Mouse (Mus musculus) hindbrain, embryonic 12.5 days (tissue): Measurements from ENCODE around the gene Olfr1279. TPM values are rescaled to one million over a fixed set of nuclear protein-coding genes. Genes with fewer than 3 reads are reported as not detected.
"Not testable (repeated sequence)": the region's sequence is repeated elsewhere in the genome, so short reads cannot be mapped to it uniquely, and the experiment has no call there.

ENCODE experiments used
- ATAC-seq: fragments of 200-750 bp; cut with Nextera tagmentation; 2 replicates; pipeline ENCODE4 v1.8.0; 2017; ENCODE audit warnings: moderate TSS enrichment; ENCODE audit not compliant: low FRiP score
- H3K27ac ChIP-seq: fragments of 300-500 bp; sonication (generic); 2 replicates; pipeline ENCODE4 v1.5.1; 2016; ENCODE audit warnings: mild to moderate bottlenecking
- H3K27me3 ChIP-seq: fragments of 300-500 bp; sonication (generic); 2 replicates; pipeline ENCODE4 v1.6.1; 2016; ENCODE audit warnings: mild to moderate bottlenecking
- H3K36me3 ChIP-seq: fragments of 300-500 bp; sonication (generic); 2 replicates; pipeline ENCODE4 v1.6.1; 2016; ENCODE audit warnings: mild to moderate bottlenecking
- H3K4me1 ChIP-seq: fragments of 300-500 bp; sonication (generic); 2 replicates; pipeline ENCODE4 v1.6.1; 2016
- H3K4me2 ChIP-seq: fragments of 300-500 bp; sonication (generic); replicated peaks from 2 replicates; pipeline ENCODE4 v1.6.1; 2016; ENCODE audit warnings: mild to moderate bottlenecking
- H3K4me3 ChIP-seq: fragments of 300-500 bp; sonication (generic); 2 replicates; pipeline ENCODE4 v1.5.1; 2016; ENCODE audit warnings: mild to moderate bottlenecking
- H3K9ac ChIP-seq: fragments of 300-500 bp; sonication (generic); 2 replicates; pipeline ENCODE4 v1.6.1; 2016; ENCODE audit warnings: mild to moderate bottlenecking, moderate library complexity
- H3K9me3 ChIP-seq: fragments of 300-500 bp; sonication (generic); replicated peaks from 2 replicates; pipeline ENCODE4 v1.6.1; 2016; ENCODE audit warnings: mild to moderate bottlenecking
- WGBS: fragments of 180-500 bp; shearing (Covaris S2); methylation state at CpG from one replicate; pipeline ENCODE4 v1.1.7; 2016; 5-methylcytosine and 5-hydroxymethylcytosine counted together
- polyA plus RNA-seq: library from polyadenylated mRNA; unstranded; fragments of >200 nt; fragmentation: Nextera tagmentation; extraction: Ambion mirVana; gene quantifications from 2 replicates; pipeline ENCODE4 v1.2.1, GENCODE M21; 2016

Olfr1279 gene
- polyA plus RNA-seq: not detected in 2 replicates

GRCm38 (mm10) chr2:111300374-111300773 is at the start of gene Olfr1279:
Gene Olfr1279 (plus strand): TSS chr2:111300635.
- no peak for ATAC-seq
- Histone ChIP-seq H3K9me3 (no peaks in the 10 kb centered on the region), H3K27ac (no peak within 1 kb of the TSS), H3K36me3 (no peaks in the 10 kb centered on the region), H3K4me1 (no peaks in the 10 kb centered on the region), H3K4me3 (no peak within 1 kb of the TSS), H3K27me3 (no peaks in the 10 kb centered on the region), H3K4me2 (no peak within 1 kb of the TSS), H3K9ac (no peak within 1 kb of the TSS)

DNA sequence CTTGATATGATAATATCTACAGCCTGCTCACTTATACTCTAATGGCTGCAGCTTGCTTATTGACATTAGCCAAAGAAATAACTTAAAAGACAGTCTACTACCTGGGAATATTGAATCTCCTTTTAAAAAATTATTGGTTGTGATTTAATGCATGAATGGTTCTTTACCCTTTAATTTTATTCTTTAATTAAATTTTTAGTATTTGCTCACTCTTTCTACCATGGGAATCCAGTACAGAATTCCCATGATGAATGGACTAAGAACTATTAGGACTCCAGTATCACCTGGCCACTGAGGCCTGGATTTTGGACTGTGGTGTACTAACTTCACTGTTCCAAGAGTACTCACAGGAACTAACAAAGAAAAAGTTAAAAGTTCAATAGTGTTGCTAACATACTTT is 46.2 kb upstream of the Olfr1279 start, which contains the start of gene Olfr1276:
Gene Olfr1276 (plus strand): TSS at position 301 of the 400 bp plus-strand sequence.
- no peaks in the 10 kb centered on the region for H3K9me3 ChIP-seq
- H3K9ac ChIP-seq: no peak within 1 kb of the TSS
- no peak within 1 kb of the TSS for H3K4me2 ChIP-seq
- H3K4me1 ChIP-seq: no peaks in the 10 kb centered on the region
- H3K27me3 ChIP-seq: no peaks in the 10 kb centered on the region
- H3K4me3 ChIP-seq: no peak within 1 kb of the TSS
- ATAC-seq: no peak
- no peaks in the 10 kb centered on the region for H3K36me3 ChIP-seq
- H3K27ac ChIP-seq: no peak within 1 kb of the TSS

DNA sequence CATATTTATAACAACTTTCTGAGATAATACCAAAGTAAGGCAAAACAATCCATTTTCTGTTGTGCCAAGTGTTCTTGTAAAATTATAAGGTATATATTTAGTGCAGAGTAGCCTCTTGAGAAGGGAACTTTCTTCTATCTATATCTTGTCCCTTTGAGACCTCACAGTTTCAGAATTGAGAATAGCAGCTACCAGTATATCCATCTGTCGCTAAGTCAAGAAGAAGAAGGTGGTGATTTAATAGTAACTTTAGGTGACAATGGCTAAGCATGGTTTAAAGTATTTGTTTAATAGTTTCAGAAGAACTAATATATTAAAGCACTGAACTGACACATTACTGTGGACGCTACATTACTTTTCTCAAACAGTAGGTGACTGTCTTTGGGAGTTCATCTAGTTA is 26.4 kb upstream of the Olfr1279 start, which contains the start of gene Olfr1277:
Gene Olfr1277 (minus strand): TSS at position 101 of the 400 bp plus-strand sequence.
- 89% methylated on average over 2 of the region's 2 CpGs for WGBS
- Histone ChIP-seq H3K4me2 (no peak within 1 kb of the TSS), H3K27me3 (no peaks in the 10 kb centered on the region), H3K36me3 (no peaks in the 10 kb centered on the region), H3K9me3 (no peaks in the 10 kb centered on the region), H3K4me1 (no peaks in the 10 kb centered on the region), H3K9ac (no peak within 1 kb of the TSS), H3K27ac (no peak within 1 kb of the TSS), H3K4me3 (no peak within 1 kb of the TSS)
- no peak for ATAC-seq

GRCm38 (mm10) chr2:111289836-111290235 is 10.6 kb upstream of the Olfr1279 start, which contains the start of gene Olfr1278:
Gene Olfr1278 (plus strand): TSS chr2:111290136.
- no peak for ATAC-seq
- Histone ChIP-seq H3K27ac (no peak within 1 kb of the TSS), H3K9ac (no peak within 1 kb of the TSS), H3K4me3 (no peak within 1 kb of the TSS), H3K27me3 (no peaks in the 10 kb centered on the region), H3K36me3 (no peaks in the 10 kb centered on the region), H3K9me3 (no peaks in the 10 kb centered on the region), H3K4me1 (no peaks in the 10 kb centered on the region), H3K4me2 (no peak within 1 kb of the TSS)

DNA sequence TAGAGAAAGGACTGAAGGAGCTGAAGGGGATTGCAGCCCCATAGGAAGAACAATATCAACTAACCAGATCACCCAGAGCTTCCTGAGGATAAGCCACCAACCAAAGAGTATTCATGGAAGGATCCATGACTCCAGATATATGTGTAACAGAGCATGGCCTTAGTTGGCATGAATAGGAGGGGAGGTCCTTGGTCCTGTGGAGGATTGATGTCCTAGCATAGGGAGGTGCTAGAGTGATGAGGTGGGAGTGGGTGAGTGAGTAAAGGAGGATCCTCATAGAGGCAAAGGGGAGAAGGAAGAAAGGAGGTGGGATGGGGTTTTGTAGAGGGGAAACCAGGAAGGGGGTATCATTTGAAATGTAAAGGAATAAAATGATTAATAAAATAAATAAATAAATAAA is 1.9 kb upstream of the Olfr1279 start:
- Histone ChIP-seq H3K36me3 (no peaks in the 10 kb centered on the region), H3K27ac (no peak overlapping the region), H3K4me2 (no peak overlapping the region), H3K4me1 (no peaks in the 10 kb centered on the region), H3K4me3 (no peak overlapping the region), H3K27me3 (no peaks in the 10 kb centered on the region), H3K9ac (no peak overlapping the region), H3K9me3 (no peaks in the 10 kb centered on the region)
- ATAC-seq: no peak

DNA sequence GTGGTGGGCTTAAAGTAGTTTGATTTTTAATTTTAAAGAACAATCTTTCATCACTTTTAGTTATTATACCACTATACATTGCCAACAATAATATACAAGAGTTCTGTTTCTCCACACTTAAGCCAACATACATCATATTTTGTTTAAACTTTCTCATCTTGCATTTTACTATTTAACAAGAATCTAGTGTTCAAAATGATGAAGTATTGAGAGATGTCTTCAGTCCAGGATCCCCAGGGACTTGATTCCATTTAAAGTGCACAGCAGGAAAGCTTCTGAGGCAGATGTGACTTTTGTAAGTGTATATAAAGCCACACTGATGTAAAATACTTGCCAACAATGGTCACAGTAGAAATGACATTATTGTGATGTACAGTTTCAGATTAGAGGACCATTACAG is 13.3 kb downstream of the Olfr1279 start, which contains the start of gene Olfr1280:
Gene Olfr1280 (plus strand): TSS at position 301 of the 400 bp plus-strand sequence.
- no peaks in the 10 kb centered on the region for H3K4me1 ChIP-seq
- no peaks in the 10 kb centered on the region for H3K36me3 ChIP-seq
- no peak within 1 kb of the TSS for H3K27ac ChIP-seq
- H3K4me3 ChIP-seq: no peak within 1 kb of the TSS
- no peak within 1 kb of the TSS for H3K4me2 ChIP-seq
- ATAC-seq: no peak
- no peaks in the 10 kb centered on the region for H3K9me3 ChIP-seq
- H3K27me3 ChIP-seq: no peaks in the 10 kb centered on the region
- no peak within 1 kb of the TSS for H3K9ac ChIP-seq

DNA sequence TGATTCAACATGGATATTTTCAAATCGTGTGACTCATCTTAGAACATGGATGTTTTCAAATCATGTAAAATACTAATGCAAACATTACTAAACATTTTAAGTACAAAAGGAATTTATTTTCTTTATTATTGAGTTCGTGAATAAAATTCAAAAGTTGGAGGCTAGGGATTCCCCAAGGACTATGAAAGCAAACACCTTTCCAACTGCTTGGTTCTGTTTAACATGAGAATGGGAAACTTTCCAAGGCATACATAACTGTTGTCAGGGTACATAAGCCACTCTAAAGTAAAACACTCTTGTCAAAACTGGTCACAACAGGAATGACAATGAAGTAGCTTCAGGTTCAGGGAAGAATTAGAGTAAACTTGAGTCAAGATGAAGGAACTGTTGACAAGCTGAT is 25.8 kb downstream of the Olfr1279 start, which contains the start of gene Olfr1281:
Gene Olfr1281 (plus strand): TSS at position 301 of the 400 bp plus-strand sequence.
- no peaks in the 10 kb centered on the region for H3K9me3 ChIP-seq
- 69% methylated on average over 2 of the region's 2 CpGs for WGBS
- no peaks in the 10 kb centered on the region for H3K27me3 ChIP-seq
- H3K4me1 ChIP-seq: no peaks in the 10 kb centered on the region
- no peak within 1 kb of the TSS for H3K4me2 ChIP-seq
- no peak within 1 kb of the TSS for H3K9ac ChIP-seq
- no peak within 1 kb of the TSS for H3K4me3 ChIP-seq
- H3K36me3 ChIP-seq: no peaks in the 10 kb centered on the region
- no peak within 1 kb of the TSS for H3K27ac ChIP-seq
- ATAC-seq: no peak

DNA sequence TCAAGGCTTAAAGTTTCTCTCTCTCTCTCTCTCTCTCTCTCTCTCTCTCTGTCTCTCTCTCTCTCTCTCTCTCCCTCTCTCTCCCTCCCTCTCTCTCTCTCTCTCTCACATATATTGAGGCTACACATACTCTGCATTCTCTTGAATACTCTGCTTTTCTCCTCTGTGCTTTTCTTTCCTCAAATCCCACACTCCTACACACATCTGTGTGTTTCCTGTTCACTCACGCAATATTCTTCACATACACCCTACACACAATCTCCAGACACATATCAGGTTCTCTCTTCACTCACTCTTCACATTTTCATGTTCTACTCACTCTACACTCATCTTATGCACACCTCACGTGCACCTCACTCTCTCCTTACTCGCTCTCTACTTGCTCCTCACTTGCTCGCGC is 33.3 kb downstream of the Olfr1279 start:
- not testable (repeated sequence) for H3K36me3 ChIP-seq, H3K27me3 ChIP-seq, H3K4me3 ChIP-seq, H3K9me3 ChIP-seq, H3K4me2 ChIP-seq, H3K27ac ChIP-seq, H3K9ac ChIP-seq, H3K4me1 ChIP-seq, ATAC-seq
- WGBS: 90% methylated on average over 5 of the region's 5 CpGs

- no peak for ATAC-seq
- Histone ChIP-seq H3K9ac (no peak within 1 kb of the TSS), H3K36me3 (no peaks in the 10 kb centered on the region), H3K4me2 (no peak within 1 kb of the TSS), H3K27ac (no peak within 1 kb of the TSS), H3K9me3 (no peaks in the 10 kb centered on the region), H3K4me1 (no peaks in the 10 kb centered on the region), H3K27me3 (no peaks in the 10 kb centered on the region), H3K4me3 (no peak within 1 kb of the TSS)
- WGBS: 84% methylated on average over 2 of the region's 2 CpGs
These were observed 35.5 kb downstream of the Olfr1279 start, which contains the start of gene Olfr1282 for GRCm38 (mm10) chr2:111335976-111336375. Gene Olfr1282 (minus strand): TSS chr2:111336076.

Other genes with a start within 250 kb of the Olfr1279 start
- not detected in 2 replicates for gene Gm13941, start 194.7 kb upstream of the Olfr1279 start, polyA plus RNA-seq
- gene Gm15130, start 147.7 kb upstream of the Olfr1279 start, polyA plus RNA-seq: not detected in 2 replicates
- gene 4930430A15Rik, start 71.0 kb upstream of the Olfr1279 start, polyA plus RNA-seq: not detected in 2 replicates
- not detected in 2 replicates for gene Olfr1275, start 65.3 kb upstream of the Olfr1279 start, polyA plus RNA-seq
- gene Olfr1276, start 46.1 kb upstream of the Olfr1279 start, polyA plus RNA-seq: not detected in 2 replicates
- gene Olfr1277, start 26.5 kb upstream of the Olfr1279 start, polyA plus RNA-seq: not detected in 2 replicates
- not detected in 2 replicates for gene Olfr1278, start 10.5 kb upstream of the Olfr1279 start, polyA plus RNA-seq
- not detected in 2 replicates for gene Olfr1280, start 13.4 kb downstream of the Olfr1279 start, polyA plus RNA-seq
- gene Olfr1281, start 25.9 kb downstream of the Olfr1279 start, polyA plus RNA-seq: not detected in 2 replicates
- not detected in 2 replicates for gene Olfr1282, start 35.4 kb downstream of the Olfr1279 start, polyA plus RNA-seq
- gene Olfr1283, start 66.2 kb downstream of the Olfr1279 start, polyA plus RNA-seq: not detected in 2 replicates
- not detected in 2 replicates for gene Olfr1284, start 74.9 kb downstream of the Olfr1279 start, polyA plus RNA-seq
- gene Olfr1286, start 122.5 kb downstream of the Olfr1279 start, polyA plus RNA-seq: not detected in 2 replicates
- not detected in 2 replicates for gene Olfr1287, start 148.5 kb downstream of the Olfr1279 start, polyA plus RNA-seq
- not detected in 2 replicates for gene Olfr1288, start 173.5 kb downstream of the Olfr1279 start, polyA plus RNA-seq
- gene Olfr1289, start 180.2 kb downstream of the Olfr1279 start, polyA plus RNA-seq: not detected in 2 replicates
- not detected in 2 replicates for gene Olfr1290, start 193.2 kb downstream of the Olfr1279 start, polyA plus RNA-seq
- not detected in 2 replicates for gene Olfr1291-ps1, start 196.5 kb downstream of the Olfr1279 start, polyA plus RNA-seq
- not detected in 2 replicates for gene Olfr1293-ps, start 224.6 kb downstream of the Olfr1279 start, polyA plus RNA-seq
- gene Olfr1294, start 239.7 kb downstream of the Olfr1279 start, polyA plus RNA-seq: not detected in 2 replicates